Mouse (Mus musculus) kidney, embryonic 16.5 days (tissue): ENCODE measurements around the gene C77080. TPM values are rescaled to one million over a fixed set of nuclear protein-coding genes. Genes with fewer than 3 reads are reported as not detected.

ENCODE experiments used
- ATAC-seq: fragments of 200-750 bp; cut with Nextera tagmentation; 2 replicates; pipeline ENCODE4 v1.8.0; 2017; ENCODE audit warnings: moderate TSS enrichment; ENCODE audit not compliant: low FRiP score, low TSS enrichment
- H3K27ac ChIP-seq: fragments of 300-500 bp; sonication (generic); 2 replicates; pipeline ENCODE4 v1.5.1; 2014; ENCODE audit warnings: low read length
- H3K27me3 ChIP-seq: fragments of 300-500 bp; sonication (generic); 2 replicates; pipeline ENCODE4 v1.6.1; 2014; ENCODE audit warnings: low read length, control low read depth, mixed read lengths; ENCODE audit not compliant: insufficient read depth
- H3K36me3 ChIP-seq: fragments of 300-500 bp; sonication (generic); 2 replicates; pipeline ENCODE4 v1.6.1; 2014; ENCODE audit warnings: low read length, control low read depth, mixed read lengths; ENCODE audit not compliant: insufficient read depth
- H3K4me1 ChIP-seq: fragments of 300-500 bp; sonication (generic); 2 replicates; pipeline ENCODE4 v1.6.1; 2014; ENCODE audit warnings: low read length, control low read depth, mixed read lengths; ENCODE audit not compliant: insufficient read depth
- H3K4me2 ChIP-seq: fragments of 300-500 bp; sonication (generic); replicated peaks from 2 replicates; pipeline ENCODE4 v1.6.1; 2014; ENCODE audit warnings: low read depth, low read length
- H3K4me3 ChIP-seq: fragments of 300-500 bp; sonication (generic); 2 replicates; pipeline ENCODE4 v1.5.1; 2014; ENCODE audit warnings: mild to moderate bottlenecking, low read length
- H3K9ac ChIP-seq: fragments of 300-500 bp; sonication (generic); replicated peaks from 2 replicates; pipeline ENCODE4 v1.6.1; 2014; ENCODE audit warnings: low read length
- H3K9me3 ChIP-seq: fragments of 300-500 bp; sonication (generic); 2 replicates; pipeline ENCODE4 v1.6.1; 2016; ENCODE audit warnings: low read length, control low read depth
- whole genome bisulfite sequencing: fragments of 180-500 bp; shearing (Covaris S2); extraction: QIAGEN DNeasy Blood & Tissue Kit; methylation state at CpG from one replicate; pipeline ENCODE4 v1.1.7; 2014; 5-methylcytosine and 5-hydroxymethylcytosine counted together
- polyA plus RNA-seq: library from polyadenylated mRNA; unstranded; fragments of >200 nt; fragmentation: Nextera tagmentation; extraction: Ambion mirVana; gene quantifications from 2 replicates; pipeline ENCODE4 v1.2.1, GENCODE M21; 2015

The C77080 gene
- polyA plus RNA-seq, 1 experiment from 2014 or later, result 10.4 TPM

DNA sequence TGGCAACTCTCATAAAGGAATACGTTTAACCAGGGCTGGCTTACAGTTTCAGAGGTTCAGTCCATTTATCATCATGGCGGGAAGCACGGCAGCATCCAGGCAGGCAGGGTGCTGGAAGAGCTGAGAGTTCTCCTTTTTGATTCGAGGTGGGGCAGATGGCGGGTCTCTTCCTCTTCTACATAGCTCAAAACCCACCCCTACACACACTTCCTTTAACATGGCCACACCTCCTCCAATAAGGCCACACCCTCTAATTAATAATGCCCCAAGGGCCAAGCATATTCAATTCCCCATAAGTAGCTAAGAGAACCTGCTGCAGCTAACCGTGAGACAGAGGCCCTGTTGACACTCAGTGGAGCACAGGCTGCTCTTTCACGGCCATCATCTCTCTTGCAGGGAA, 31.6 kb upstream of the C77080 start:
- Histone ChIP-seq H3K9ac (no peak overlapping the region), H3K4me3 (no peak overlapping the region), H3K4me2 (no peak overlapping the region), H3K27me3 (no peaks in the 10 kb centered on the region), H3K27ac (no peak overlapping the region), H3K9me3 (no peaks in the 10 kb centered on the region), H3K4me1 (peaks cover 6% of the 10 kb centered on the region), H3K36me3 (no peaks in the 10 kb centered on the region)
- no peak for ATAC-seq
- WGBS, result 65% methylated on average over 7 of the region's 7 CpGs

- Histone ChIP-seq H3K9me3 (no peaks in the 10 kb centered on the region), H3K9ac (no peak overlapping the region), H3K4me2 (no peak overlapping the region), H3K4me3 (no peak overlapping the region), H3K27ac (no peak overlapping the region), H3K4me1 (peaks cover 22% of the 10 kb centered on the region), H3K36me3 (no peaks in the 10 kb centered on the region), H3K27me3 (peaks cover 4% of the 10 kb centered on the region; the same call in 1 of the 2 replicates)
- 80% methylated on average over 8 of the region's 8 CpGs for WGBS
- ATAC-seq, result no peak
Observed at GRCm38 (mm10) chr4:129289671-129290070, 28.5 kb upstream of the C77080 start.

DNA sequence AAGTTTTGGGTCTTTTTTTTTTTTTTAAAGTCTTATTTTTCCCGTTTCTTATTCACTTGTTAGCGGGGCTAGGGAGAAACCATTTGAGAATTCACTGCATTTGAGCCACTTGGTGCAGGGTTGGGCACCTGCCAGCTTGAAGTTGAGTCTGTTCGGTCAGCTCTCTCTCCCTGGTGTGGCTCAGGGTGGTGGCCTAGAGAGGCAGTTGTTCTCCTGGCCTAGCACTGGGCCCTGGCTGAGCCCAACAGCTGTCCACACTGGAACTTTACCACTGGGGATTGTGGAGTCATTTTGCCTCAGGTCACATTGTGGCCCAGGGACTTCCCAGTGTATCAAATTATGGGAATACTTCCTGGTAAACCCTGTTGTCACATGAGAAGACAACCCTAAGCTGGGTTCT, 26.9 kb upstream of the C77080 start:
- no peaks in the 10 kb centered on the region for H3K9me3 ChIP-seq
- peak overlapping the region; percentile 60 for H3K4me3 ChIP-seq
- H3K27ac ChIP-seq, result 0 out of 2 replicates have a peak overlapping the region, but pooled peaks have one; percentile 17
- H3K27me3 ChIP-seq, result peaks cover 4% of the 10 kb centered on the region; the same call in 1 of the 2 replicates
- H3K4me2 ChIP-seq, result peak overlapping the region; percentile 99
- no peak for ATAC-seq
- H3K4me1 ChIP-seq, result peaks cover 22% of the 10 kb centered on the region
- 31% methylated on average over 3 of the region's 3 CpGs for WGBS
- H3K36me3 ChIP-seq, result no peaks in the 10 kb centered on the region
- peak overlapping the region; percentile 68; the same call in 1 of the 2 replicates for H3K9ac ChIP-seq

GRCm38 (mm10) chr4:129287472-129287981, 26.3 kb upstream of the C77080 start, which contains the start of gene Sync:
TSS of gene Sync (plus strand) at chr4:129287617.
- under 1% methylated on average over 52 of the region's 53 CpGs for WGBS
- Histone ChIP-seq H3K27ac (0 out of 2 replicates have a peak within 1 kb of the TSS, but pooled peaks have one; percentile 17), H3K9ac (peak within 1 kb of the TSS; percentile 68), H3K4me3 (peak within 1 kb of the TSS; percentile 60), H3K4me2 (peak within 1 kb of the TSS; percentile 99), H3K4me1 (peaks cover 22% of the 10 kb centered on the region), H3K27me3 (peaks cover 4% of the 10 kb centered on the region; the same call in 1 of the 2 replicates), H3K36me3 (no peaks in the 10 kb centered on the region), H3K9me3 (no peaks in the 10 kb centered on the region)
- peak; percentile 62 for ATAC-seq

GRCm38 (mm10) chr4:129286683-129287471, 25.7 kb upstream of the C77080 start:
- no peaks in the 10 kb centered on the region for H3K9me3 ChIP-seq
- H3K4me2 ChIP-seq, result peak overlapping the region; percentile 99
- peak; percentile 52; the same call in 1 of the 2 replicates for ATAC-seq
- H3K9ac ChIP-seq, result peak overlapping the region; percentile 68
- peaks cover 22% of the 10 kb centered on the region for H3K4me1 ChIP-seq
- peak overlapping the region; percentile 60 for H3K4me3 ChIP-seq
- WGBS, result 2% methylated on average over 28 of the region's 28 CpGs
- no peak overlapping the region for H3K27ac ChIP-seq
- peaks cover 4% of the 10 kb centered on the region; the same call in 1 of the 2 replicates for H3K27me3 ChIP-seq
- H3K36me3 ChIP-seq, result no peaks in the 10 kb centered on the region

- 44% methylated on average over 5 of the region's 5 CpGs for WGBS
- Histone ChIP-seq H3K27me3 (peaks cover 4% of the 10 kb centered on the region; the same call in 1 of the 2 replicates), H3K4me2 (peak overlapping the region; percentile 99), H3K4me1 (peaks cover 22% of the 10 kb centered on the region), H3K36me3 (no peaks in the 10 kb centered on the region), H3K4me3 (peak overlapping the region; percentile 60; the same call in 1 of the 2 replicates), H3K9ac (no peak overlapping the region), H3K27ac (0 out of 2 replicates have a peak overlapping the region, but pooled peaks have one; percentile 3), H3K9me3 (no peaks in the 10 kb centered on the region)
- ATAC-seq, result peak; percentile 24
Observed at GRCm38 (mm10) chr4:129286001-129286682, 24.9 kb upstream of the C77080 start.

DNA sequence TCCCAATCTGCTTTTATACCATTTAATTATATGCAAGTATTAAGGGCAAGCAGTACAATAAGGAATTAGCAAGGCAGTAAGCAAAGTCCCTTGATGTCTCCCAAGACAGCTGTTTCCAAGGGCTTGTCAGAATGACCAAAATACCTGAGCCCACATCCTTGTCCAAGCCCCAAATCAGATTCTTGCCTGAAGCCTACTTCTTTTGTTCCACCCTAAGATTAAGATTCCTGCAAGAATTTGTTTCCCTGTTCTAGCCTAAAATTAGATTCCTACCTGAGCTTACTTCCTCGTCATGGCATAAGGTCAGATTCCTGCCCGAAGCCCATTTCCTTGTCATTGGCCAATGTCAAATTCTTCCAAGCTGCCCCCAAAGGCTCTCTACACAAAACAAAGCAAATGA, 23.5 kb upstream of the C77080 start:
- Histone ChIP-seq H3K27ac (no peak overlapping the region), H3K9me3 (no peaks in the 10 kb centered on the region), H3K4me2 (no peak overlapping the region), H3K4me3 (no peak overlapping the region), H3K27me3 (peaks cover 4% of the 10 kb centered on the region; the same call in 1 of the 2 replicates), H3K36me3 (no peaks in the 10 kb centered on the region), H3K4me1 (peaks cover 22% of the 10 kb centered on the region), H3K9ac (no peak overlapping the region)
- ATAC-seq, result no peak
- WGBS, result 78% methylated on average over 2 of the region's 2 CpGs

DNA sequence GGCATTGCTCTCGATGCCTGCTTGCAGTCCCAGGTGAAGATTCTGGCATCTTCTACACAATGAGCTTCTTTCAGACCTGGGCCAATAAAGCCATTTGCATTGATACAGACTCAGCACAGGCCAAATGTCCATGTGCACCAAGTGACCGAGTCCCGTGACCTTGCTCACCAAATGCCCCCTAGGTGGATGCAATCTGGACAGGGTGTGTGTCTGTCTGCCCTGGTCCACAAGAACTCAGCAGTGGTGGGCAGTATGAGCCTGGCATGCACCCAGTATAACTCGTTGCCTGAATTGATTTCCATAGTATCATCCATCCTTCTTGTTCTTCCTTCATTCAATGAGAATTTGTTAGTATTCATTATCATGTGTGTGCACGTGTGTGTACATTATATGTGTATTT, 22.0 kb upstream of the C77080 start:
- Histone ChIP-seq H3K27me3 (peaks cover 4% of the 10 kb centered on the region; the same call in 1 of the 2 replicates), H3K36me3 (no peaks in the 10 kb centered on the region), H3K4me2 (no peak overlapping the region), H3K9ac (no peak overlapping the region), H3K4me1 (peaks cover 20% of the 10 kb centered on the region), H3K9me3 (no peaks in the 10 kb centered on the region), H3K4me3 (no peak overlapping the region), H3K27ac (no peak overlapping the region)
- ATAC-seq, result no peak
- WGBS, result 75% methylated on average over 5 of the region's 5 CpGs

- Histone ChIP-seq H3K27ac (no peak overlapping the region), H3K36me3 (no peaks in the 10 kb centered on the region), H3K4me3 (no peak overlapping the region), H3K9me3 (no peaks in the 10 kb centered on the region), H3K9ac (no peak overlapping the region), H3K4me1 (peaks cover 16% of the 10 kb centered on the region), H3K27me3 (peaks cover 4% of the 10 kb centered on the region; the same call in 1 of the 2 replicates), H3K4me2 (no peak overlapping the region)
- ATAC-seq, result no peak
- WGBS, result 77% methylated on average over 5 of the region's 5 CpGs
Observed at GRCm38 (mm10) chr4:129282786-129283185, 21.6 kb upstream of the C77080 start.
